Mouse (Mus musculus): ENCODE results near the gene Sema4b.

DNA sequence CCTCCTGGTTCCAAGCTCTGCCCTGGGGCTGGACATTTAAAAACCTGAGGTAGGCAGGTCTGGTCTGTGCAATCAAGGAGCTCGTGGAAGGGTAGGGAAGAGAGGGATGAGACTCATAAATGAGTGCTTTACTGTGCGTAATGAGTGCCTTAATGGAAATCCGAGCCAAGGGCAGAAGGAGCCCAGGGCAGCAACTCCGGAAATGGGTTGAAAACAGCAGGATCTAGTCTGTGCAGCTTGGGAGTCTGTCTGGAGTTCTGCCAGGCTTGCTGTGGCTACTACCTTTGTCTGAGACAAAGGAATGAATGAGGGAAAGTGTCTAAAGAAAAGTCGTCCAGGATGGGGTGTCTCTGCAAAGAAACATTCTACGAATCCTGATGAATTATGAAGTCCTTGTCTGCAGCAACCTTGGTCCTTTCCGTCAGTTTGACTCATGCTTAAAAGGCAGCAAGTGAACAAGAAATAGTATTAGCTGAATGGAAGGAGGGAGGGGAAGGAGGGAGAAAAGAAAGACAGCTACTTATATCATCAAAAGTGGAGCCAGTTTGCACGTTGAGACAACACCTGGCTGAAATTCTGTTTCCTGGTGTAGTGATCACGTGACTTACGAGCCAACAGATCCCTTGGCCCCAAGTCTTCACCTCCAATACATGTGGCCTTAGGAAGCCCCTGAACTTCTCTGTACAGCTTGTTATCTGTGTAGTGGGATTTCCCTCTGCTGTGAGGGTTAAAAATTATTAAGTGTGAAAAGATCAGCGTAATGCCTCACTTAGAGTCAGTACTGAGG lies 2.7 kb downstream of the Sema4b start:
- TF ChIP-seq CTCF (conservative IDR thresholded peaks at IDR 0.05 in 1 of 2, IDR thresholded peaks at IDR 0.05 in 1 of 2; ENCODE audit: low read depth in 2 of 2, low read length in 2 of 2) = no peak
- no peak for TF ChIP-seq E2F4 (IDR thresholded peaks at IDR 0.05; ENCODE audit: insufficient replicate concordance, low read depth, low read length)
